Mouse (Mus musculus): ENCODE measurements at regions not wholly inside any gene's neighbourhood (a gene's known extent, or its start where the extent isn't known, plus 50 kb on each side); places are given as distances from the start of the nearest gene placed in this dataset.

DNA sequence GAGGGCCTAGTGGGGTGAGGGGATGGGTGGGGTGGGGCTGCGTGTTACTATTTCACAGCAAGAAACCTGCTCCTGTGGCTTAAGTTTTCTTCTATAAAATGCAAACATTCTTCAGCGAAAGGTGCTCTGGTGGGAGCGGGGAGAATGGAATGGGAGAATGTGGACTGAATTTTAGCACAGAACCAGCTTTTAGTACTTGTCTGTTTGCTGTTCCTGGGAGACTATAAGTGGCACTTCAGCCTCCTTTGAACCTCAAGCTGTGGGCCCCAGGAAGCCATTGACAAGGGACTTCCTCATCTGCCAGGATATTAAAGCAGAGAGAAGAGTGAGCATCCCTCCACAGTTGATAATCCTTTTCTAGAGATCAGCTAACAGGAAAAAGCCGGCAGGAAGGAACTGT lies 580.2 kb downstream of the Zfp706 start:
- intact Hi-C loops (cut with DNase I) = no loop called here
- no peak for DNase-seq

DNA sequence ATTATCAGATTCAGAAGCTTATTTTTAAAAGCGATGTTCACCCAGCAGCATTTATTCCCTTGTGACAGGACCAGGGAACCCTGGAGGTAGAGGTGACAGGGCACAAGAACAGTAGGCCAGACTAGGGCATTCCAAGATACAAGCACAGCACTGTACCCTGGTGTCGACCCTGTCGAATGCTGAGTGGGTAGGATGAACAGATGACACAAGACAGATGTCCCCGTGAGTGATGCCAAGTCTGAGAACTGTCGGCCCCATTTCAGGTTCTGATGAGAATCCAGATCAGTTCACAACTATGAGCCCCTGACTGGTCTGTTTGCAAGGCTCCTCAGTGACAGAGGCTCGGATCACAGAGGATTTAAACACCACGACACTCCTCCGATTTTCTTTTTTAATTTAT lies 581.7 kb downstream of the Zfp706 start:
- DNase-seq = no peak
- intact Hi-C loops (cut with DNase I) = no loop called here

GRCm38 (mm10) chr15:36424047-36424446 lies 583.5 kb downstream of the Zfp706 start:
- no peak for DNase-seq
- intact Hi-C loops (cut with DNase I) = no loop called here

DNA sequence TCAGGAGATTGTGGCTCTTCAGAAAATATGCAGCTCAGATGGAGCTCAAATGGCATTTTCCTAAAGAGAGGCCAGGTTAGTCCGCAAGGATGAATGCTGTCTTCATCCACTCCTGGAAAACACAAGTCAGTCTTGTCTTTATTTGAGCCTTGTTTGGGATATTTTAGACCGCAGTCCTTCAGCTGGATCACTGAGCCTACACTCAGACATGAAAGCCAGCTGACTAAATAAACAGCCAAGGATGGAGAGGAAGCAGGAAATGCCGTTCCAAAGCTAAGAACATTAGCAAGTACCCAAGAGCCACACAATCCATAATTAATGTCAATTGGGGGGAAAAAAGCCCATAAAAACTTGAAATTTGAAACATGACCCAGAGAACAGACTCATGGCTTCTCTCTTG lies 584.8 kb downstream of the Zfp706 start:
- DNase-seq = no peak
- intact Hi-C loops (cut with DNase I) = no loop called here

DNA sequence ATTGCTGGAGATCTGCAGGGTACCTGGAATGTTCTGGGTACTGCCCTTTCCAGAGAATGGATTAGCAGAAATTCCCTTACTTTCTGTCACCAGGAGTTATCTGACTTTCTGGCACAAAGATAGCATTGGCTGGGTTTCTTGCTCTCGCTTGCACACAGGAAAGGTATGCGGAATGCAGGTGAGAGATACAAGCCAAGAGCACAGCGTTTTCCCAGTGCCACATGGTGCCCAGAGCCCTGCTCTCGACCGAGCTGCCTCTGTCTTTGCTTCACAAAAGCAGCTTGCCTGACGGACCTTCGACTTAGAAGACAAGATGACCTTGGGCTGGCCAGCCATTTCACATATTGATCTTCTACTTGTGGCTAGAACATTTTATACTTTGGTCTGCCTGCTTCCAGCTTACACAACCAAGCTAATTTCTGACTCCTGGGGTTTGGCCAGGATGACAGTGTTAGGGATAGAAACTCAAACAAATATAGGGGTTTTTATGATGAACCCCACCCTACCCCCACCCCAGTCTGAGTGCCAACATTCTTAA lies 587.6 kb downstream of the Zfp706 start:
- DNase-seq = no peak
- intact Hi-C loops (cut with DNase I) = no loop called here

GRCm38 (mm10) chr15:36417426-36417825 lies 590.1 kb downstream of the Zfp706 start:
- intact Hi-C loops (cut with DNase I) = no loop called here
- DNase-seq = no peak

GRCm38 (mm10) chr15:36415552-36416249 lies 591.9 kb downstream of the Zfp706 start:
- intact Hi-C loops (cut with DNase I) = no loop called here

DNA sequence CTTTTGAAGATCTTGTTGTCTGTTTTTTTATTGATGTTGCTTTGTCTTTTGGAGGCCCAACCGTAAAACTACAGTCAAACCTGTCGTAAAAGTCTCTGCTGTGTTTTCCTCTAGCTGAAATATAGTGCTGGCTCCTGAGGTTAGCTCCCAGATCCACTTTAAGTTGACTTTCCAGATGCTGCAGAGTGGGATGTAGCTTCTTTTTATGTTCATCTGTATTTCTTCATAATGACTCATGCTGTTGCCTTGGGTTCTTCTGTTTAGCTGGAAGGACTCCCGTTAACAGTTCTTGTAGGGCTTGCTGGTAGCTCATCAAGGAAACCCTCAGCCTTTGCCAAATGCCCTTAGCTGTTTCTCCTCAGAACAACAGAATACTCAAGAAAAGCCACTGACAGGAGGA lies 595.6 kb downstream of the Zfp706 start:
- DNase-seq = no peak
- intact Hi-C loops (cut with DNase I) = no loop called here

More at GRCm38 (mm10) chr15:36415552-36416249, 591.9 kb downstream of the Zfp706 start:
- DNase-seq = no peak

DNA sequence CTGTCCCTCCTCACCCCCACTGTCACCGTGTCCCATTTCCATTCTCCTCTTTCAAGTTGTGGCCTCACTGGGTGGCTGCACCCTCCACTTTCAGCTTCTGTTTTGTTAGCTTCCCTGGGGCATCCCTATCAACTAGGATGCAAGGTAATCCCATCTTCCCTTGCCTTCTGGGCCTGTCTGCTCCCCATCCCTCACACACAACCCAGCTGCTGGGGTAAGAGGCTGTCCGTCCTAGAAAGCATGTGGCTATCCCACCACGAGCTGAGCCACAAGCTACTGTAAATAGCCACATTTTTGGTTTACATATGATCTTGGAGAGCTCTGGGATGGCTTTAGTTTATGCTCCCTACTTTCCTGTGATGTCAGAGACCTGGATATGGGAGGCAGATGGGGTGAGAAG lies 602.1 kb downstream of the Zfp706 start:
- DNase-seq = no peak
- intact Hi-C loops (cut with DNase I) = no loop called here

DNA sequence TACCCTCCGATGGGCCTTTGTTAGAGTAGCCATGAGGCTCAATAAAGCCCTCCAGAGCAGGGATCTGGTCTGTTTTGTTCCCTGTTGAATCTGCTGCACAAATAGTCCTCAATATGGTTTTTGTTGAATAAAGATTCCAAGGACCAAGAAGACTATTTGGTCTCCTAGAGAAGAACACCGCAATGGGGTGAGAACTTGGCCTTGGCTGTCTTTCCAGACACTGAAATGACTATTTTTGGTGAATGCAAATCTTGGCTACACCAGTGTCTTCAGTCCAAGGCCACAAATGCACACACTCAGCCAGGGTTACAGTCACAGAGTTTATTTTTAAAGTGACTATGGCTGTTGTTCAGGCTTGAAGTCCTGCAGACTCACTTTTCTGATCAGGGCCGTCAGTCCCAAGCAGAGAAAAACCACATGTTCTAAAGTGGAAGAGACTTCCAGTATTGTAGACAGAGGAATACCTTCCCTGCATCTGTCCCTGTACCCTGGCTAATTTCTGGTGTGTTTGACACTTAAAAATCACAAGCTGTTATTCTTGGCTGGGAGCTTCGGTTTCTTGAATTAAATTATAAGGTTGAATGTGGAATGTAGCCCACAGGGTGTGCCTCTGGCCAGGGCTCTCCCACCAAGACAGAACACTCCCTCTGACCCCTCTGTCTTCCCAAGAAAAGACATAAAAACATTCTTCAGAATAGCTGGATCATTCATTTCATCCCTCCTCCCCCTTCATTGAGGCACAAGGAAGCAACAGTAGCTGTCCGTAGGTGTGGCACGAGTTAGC lies 604.0 kb downstream of the Zfp706 start:
- peak in 1 of 2 experiments; percentile 8 for DNase-seq

DNA sequence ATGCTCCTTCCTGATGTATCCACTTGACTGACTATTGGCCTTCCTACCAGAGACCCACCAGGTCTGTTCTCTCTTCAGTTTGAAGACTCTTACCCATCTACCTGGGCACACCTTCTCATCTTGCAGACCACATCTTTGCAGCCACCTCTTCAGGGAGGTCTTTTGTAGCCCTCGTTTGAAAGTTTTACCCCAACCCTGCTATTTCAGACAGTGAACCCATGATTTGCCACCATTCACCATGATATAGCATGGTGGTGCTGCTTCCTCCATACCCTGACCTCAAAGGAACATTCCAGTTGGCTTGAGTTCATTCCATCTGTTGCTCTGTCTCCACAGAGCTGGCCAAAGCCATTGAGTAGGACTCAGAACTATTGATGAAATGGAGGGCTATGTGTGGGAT lies 605.5 kb downstream of the Zfp706 start:
- intact Hi-C loops (cut with DNase I) = no loop called here
- DNase-seq = no peak

More for the DNA sequence above, 604.0 kb downstream of the Zfp706 start:
- intact Hi-C loops (cut with DNase I) = no loop called here

- DNase-seq = no peak
- intact Hi-C loops (cut with DNase I) = no loop called here
These were observed 607.2 kb downstream of the Zfp706 start for GRCm38 (mm10) chr15:36400311-36400840.

- intact Hi-C loops (cut with DNase I) = no loop called here
- DNase-seq = peak in 1 of 2 experiments; percentile 31
These were observed 608.1 kb downstream of the Zfp706 start for GRCm38 (mm10) chr15:36399355-36400012.

DNA sequence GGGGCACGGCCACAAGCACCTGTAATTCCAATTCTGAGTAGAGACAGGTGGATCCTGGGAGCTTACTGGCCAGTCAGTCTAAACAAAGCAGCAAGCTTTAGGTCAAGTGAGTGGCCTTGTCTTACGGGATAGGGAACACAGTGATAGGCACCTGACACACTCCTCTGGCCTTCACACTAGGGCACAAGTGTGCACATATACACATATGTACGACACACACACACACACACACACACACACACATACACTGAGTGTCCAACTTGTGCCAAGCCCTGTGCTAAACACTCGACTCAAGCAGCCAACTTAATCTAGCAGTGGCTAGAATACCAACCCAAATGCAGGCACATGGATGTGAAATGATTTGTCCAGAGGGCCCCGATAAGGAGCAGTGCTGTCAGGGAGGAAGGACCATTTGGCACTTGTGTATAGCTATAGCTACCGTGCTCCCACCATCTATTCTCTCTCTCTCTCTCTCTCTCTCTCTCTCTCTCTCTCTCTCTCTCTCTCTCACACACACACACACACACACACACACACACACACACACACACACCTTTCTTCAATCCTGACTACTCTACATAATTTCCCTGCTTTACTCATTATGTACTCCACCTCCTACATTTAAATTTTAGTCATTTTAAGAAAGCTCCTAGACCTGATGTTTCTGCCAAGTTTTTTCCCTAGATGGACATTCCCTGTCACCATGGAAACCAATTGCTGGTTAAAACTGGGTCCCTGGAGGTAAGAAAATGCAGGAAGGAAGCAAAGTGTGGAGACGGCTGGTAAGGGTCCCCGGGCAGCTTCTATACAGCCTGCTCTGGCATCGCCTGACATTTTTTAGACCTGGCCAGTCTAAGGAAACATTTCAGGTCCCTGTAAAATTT lies 609.2 kb downstream of the Zfp706 start:
- intact Hi-C loops (cut with DNase I) = no loop called here
- no peak for DNase-seq

DNA sequence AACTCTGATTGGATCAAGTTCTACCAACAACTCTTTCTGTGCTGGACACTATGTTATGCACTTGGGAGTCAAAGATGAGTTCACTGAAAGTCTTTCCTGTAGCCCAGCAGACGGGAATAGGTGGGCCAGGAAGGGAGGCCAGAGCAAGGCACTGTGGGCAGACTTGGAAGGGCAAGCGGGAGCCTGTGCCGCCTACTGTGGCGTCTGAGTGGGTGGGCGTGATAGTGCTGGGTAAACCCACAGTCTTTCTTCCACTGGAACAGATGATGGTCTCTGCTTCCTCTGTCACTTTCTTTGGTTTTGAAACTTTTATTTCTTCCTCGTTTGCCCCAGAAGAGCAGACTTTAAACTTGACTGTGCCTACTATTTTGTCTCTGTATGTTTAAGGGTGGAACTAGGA lies 610.8 kb downstream of the Zfp706 start:
- no peak for DNase-seq
- intact Hi-C loops (cut with DNase I) = no loop called here

DNA sequence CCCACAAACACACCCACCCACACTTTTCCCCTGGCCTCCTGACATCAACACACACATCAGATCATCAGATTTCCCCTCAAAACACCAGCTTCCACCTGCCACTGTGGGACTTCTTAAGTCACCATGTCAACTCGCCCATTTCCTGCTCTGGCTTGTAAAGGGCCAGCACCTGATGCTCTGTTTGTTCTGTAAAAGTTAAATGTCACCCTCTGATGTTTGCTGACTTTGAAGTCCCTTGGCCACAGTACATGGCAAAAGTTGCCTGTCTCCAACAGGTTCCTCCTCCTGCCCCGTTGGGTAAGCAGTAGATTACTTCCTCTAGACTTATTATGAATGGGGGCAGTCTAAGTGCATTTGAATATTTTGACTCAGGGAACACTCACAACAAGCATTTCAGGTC lies 611.3 kb downstream of the Zfp706 start:
- intact Hi-C loops (cut with DNase I) = no loop called here
- no peak for DNase-seq

DNA sequence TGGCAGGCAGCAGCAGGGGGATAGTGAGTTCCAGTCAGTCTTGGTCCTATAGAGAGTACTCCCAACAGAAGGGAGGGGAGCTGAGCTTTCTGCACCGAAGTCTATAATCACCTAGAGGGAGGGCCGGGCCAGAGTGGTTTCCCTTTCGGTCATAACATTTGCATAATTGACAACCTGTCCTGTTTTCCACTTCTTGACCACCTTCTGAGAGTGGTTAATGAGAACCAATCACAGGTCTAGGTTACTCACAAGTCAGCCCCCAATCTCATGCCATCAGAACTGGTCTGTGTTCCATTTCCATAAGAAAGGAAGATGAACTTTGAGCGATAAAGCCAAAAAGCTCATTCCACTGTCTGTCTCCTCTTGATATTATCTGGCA lies 611.9 kb downstream of the Zfp706 start:
- intact Hi-C loops (cut with DNase I) = no loop called here
- DNase-seq = no peak

DNA sequence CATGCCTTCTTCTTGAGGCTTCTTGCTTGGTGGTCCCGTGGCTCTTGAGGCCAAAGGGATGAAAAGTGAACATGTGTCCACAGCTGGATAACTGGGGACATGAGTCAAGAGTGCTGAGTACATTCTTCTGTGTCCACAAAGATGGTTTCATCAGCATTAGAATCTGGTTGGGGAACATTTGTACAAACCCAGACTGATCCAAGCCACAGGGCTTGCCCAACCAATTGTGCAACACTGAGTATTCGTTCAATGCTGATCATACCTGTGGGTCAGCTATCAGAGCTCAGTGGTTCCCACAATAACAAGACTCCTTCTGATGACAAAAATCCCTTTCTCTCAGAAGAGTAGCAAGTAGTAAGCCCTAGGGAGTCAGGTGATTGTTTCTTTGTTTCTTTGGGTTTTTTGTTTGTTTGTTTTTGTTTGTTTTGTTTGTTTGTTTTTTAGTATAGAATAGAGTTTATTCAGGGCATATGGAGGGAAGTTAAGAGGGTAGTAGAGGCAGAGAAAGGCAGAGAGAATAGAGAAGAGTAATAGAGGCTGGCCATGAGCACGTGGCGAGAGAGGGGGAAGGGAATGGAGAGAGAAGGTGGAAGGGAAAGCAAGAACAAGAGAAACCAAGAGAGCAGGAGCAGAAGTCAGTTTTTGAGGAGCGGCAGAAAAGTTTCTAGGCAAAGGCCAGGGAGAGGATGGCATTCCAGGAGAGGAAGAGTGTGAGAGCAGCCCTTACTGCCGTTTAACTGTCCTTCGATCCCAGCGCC lies 612.5 kb downstream of the Zfp706 start:
- intact Hi-C loops (cut with DNase I) = no loop called here

DNA sequence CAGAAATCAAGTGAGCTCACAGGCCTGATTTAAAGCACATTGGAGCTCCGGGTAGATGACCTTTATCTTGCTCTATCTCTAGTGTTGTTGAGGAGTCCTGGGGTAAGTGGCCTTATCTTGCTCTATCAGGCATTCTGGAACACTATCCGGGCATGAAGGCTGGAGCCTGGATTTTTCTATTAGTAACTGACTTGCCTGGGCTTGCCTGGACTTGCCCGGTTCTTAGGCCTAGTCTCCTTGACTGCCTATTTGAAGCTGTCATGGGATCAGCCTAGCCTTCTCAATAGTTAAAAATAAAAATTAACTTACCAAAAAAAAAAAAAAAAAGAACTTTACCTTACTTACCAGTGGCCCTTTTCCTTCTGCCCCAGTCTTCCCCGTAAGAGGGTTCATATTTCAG lies 617.8 kb downstream of the Zfp706 start:
- intact Hi-C loops (cut with DNase I) = no loop called here
- no peak for DNase-seq

More for the DNA sequence above, 612.5 kb downstream of the Zfp706 start:
- DNase-seq = no peak
